Mouse (Mus musculus) heart, postnatal 0 days (tissue): ENCODE measurements around the gene Krtap4-9.

Experiments
- CTCF ChIP-seq: IDR thresholded peaks from 2 replicates; pipeline ENCODE4 v1.5.1; 2016; ENCODE audit warnings: antibody characterized with exemption, control low read depth, low read depth
- EP300 ChIP-seq: IDR thresholded peaks from 2 replicates; pipeline ENCODE4 v1.6.1; 2016; ENCODE audit warnings: antibody characterized with exemption, low read depth

- no peak for TF ChIP-seq CTCF
- TF ChIP-seq EP300 = no peak
These were observed 41.0 kb upstream of the Krtap4-9 start for GRCm38 (mm10) chr11:99743985-99744384.
